Mouse (Mus musculus) right cerebral cortex, postnatal 14 days (tissue): Measurements from ENCODE around the gene Kcnh8.

Experiments
- DNase-seq: peaks from one replicate; pipeline ENCODE4 v3.0.0; 2022

The Kcnh8 gene

GRCm38 (mm10) chr17:52602093-52602780 lies at the start of gene Kcnh8:
Gene Kcnh8 (plus strand): TSS chr17:52602709.
- peak; percentile 24 for DNase-seq

DNA sequence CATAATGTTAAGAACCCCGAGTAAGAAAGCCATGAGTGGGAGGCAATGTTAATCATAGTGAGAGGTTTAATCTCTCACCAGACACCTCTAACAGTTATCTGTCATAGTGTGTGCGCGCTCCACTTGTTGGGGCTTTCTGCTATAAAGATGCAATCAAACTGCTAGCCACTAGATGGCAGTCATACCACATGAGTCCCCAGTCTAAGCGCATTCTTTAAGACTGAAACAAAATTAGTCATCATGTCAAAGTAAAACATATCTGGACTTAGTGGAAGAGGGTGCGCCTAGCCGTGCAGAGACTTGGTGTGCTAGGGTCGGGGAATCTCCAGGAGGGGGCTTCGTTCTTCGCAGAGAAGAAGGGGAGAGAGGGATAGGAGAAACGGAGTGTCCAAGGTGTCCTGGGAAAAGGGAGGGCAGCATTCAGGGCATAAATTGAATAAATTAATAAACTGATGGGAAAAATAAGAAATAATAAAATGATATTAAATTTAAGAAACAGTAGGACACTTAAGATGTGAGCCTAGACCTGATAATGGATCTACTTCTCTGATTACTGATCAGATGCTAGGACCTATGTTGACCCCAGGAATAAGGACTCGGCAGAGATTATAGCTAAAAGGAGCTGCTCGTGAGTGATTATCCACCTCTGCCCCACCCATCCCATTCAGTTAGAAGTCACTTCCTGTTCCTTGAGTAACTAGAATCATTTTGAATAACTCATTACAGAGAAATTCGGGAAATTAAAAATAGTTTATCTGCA lies 42.4 kb upstream of the Kcnh8 start:
- peak; percentile 31 for DNase-seq

- DNase-seq, result no peak
Observed at GRCm38 (mm10) chr17:52565467-52566155, 36.9 kb upstream of the Kcnh8 start.

DNA sequence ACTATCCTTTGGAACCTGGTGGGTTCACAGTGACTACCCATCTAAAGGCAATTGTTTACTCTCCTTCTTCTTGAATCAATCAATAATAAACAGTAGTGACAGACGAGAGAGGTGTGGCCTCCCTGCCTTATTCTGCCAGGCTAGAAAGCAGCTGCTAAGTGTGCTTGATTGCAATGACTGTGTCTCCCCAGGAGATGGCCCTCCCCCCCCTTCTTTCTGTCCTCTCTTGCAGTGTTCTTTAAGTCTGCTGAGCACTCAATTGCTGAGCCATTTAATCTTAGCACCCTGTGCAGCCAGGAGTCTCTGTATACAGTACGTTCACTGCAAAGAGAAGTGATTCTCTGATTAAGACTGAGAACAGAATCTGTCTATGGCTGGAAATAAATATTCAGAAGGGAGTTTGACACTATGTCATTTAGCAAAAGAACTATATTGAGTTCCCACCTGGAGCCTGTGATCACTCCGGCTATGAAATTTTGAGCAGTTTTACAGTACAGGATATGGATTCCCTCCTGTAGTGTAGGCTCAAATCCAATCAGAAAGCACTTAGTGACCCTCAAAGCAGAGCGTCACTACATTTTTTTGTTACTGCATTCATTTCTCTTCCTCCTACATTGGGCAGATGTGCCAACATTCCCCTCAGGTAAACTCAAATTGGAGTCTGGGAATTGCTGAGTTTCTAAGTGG lies 32.8 kb upstream of the Kcnh8 start:
- peak; percentile 8 for DNase-seq

DNA sequence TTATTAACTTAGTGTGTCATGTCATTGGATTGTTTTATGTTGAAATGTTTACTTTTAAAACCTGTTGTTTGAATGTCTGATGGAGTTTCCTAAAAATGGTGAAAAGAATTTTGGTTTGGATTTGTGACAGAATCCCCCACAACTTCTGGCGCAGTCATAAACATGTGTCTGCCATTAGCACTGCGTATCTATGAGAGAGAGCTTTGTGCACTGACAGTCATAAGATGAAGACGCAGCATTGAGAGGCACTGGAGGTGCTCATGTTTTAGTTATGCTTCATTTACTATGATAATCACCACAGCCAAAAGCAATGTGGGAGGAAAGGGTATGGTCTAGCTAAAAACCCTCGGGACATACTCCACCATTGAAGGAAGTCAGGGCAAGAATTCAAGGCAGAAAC lies 30.3 kb upstream of the Kcnh8 start:
- no peak for DNase-seq

DNA sequence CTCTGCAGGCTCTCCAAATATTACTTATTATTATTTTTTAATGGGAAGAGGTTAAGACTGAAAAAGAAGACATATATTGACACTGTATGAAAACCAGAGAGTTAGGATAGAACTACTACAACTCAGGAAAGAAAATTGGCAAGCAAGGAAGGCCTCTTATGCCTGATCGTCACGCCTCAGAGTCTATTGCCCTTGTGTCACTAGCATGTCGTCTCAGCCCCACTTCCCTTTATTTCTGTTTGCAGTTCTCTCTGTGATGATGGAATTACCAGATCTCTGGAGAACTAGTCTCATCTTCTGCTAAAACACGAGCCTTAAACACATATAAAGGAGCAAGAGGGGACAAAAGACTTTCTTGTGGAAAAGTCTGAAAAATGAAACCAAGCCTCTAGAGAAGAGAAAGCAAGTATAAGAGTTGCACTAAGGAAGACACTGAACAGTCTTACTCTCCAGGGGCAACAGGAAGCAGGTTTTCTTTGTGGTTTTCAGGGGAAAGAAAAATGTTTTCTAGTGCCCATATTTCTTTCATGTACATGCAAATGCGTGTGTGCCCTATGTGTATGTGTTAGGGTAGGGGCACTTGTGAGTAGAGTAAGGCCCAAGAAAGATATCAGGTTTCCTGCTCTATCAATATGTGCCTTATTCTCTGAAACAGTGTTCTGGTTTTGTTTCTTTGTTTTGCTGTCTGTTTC lies 10.9 kb upstream of the Kcnh8 start:
- no peak for DNase-seq

- DNase-seq, result no peak
Observed at GRCm38 (mm10) chr17:52599141-52599540, 3.4 kb upstream of the Kcnh8 start.

DNA sequence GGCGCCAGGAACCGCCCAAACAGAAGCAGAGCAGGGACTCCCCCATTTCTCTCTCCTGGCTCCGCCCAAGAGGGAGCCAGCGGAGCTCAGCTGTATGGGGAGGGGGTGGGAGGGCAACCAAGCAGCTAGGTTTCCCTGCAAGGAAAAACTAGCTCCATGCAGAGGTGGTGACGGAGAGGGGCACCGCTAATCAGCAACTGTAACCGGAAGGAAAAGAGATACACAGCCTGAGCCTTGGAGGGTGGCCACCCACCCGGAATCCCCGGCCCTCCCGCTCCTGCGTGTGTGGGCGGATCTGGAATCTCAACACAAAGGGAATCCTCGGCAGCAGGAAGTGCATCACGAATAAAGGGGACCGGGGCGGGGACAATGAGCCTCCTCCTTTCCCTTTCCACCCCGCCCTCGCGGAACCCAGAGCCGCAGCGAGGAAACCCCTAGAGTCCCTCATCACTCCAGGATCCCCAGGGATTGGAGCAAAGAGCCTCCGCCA lies 1.6 kb upstream of the Kcnh8 start:
- DNase-seq, result peak; percentile 65

GRCm38 (mm10) chr17:52602781-52603170 lies 267 bp downstream of the Kcnh8 start:
- no peak for DNase-seq

- DNase-seq, result no peak
Observed at GRCm38 (mm10) chr17:52603411-52603810, 902 bp downstream of the Kcnh8 start.

DNA sequence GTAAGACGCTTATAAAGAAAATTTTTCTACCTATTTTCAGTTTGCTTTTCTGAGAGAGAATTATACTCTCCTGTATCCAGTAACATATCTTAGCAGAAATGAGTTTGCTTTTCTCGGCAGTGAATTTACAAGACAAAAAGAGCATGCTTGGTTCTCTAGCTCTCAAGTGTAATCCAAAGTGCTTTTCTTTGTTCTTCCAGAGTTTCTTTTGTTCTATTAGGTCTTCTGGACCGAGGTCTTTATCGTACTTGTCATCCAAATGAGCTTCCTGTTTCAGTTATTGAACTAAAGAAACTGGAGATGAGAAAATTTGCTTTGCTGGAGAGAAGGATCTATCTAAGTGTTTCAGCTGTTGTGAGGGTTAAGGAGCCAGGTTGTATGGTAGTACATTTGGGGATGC lies 8.9 kb downstream of the Kcnh8 start:
- DNase-seq, result no peak

DNA sequence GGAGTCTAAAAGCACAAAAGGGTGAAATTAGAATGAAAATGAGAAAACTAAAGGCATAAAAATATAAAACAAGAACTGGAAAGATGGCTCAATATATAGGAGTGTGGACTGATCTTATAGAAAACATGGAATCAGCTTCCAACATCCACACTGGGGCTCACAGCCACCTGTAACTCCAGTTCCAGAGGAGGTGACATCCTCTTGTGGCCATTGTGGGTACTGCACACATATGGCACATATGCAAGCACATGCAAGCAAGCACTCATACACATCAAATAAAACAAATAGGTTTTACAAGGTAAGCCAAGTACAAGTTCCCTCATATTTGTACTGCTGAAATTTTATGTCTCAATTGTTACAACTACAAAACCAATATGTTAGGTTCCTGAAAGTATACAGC lies 46.7 kb downstream of the Kcnh8 start:
- DNase-seq, result peak; percentile 4

DNA sequence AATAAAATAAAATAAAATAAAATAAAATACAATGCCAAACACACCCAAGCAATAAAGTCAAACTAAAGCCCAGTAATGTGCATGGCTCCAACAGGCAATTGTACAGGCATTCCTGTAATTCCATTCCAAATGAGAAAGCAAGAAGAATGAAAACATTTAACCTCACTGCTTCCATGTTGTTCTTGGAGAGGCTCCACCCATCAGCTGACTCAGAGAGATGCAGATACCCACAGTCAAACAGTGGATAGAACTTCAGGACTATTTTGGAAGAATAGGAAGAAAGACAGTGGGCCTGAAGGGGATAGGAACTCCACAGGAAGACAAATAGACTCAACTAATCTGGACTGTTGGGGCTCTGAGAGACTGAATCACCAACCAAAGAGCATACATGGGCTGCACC lies 89.5 kb downstream of the Kcnh8 start:
- DNase-seq, result no peak

GRCm38 (mm10) chr17:52701944-52702343 lies 99.4 kb downstream of the Kcnh8 start:
- DNase-seq, result no peak

- DNase-seq, result no peak
Observed at GRCm38 (mm10) chr17:52712319-52712718, 109.8 kb downstream of the Kcnh8 start.

DNA sequence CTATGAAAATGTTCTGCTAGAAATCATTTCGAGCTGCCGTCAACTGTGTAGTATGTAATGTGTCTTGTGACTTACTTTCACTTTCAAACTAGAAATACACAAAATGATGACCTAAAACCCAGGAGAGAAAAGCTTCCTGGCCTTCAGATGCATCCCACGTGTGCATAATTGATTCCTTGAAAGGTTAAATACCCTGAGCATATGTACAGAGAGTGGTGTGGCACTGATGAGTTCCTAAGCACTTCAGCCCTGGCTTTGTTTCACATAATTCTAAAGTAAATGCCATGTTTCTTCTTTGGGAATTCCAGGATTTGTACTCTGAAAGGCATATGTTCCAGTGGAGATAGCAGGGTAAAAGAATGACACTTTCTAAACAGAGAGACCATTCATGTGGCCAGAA lies 119.7 kb downstream of the Kcnh8 start:
- DNase-seq, result no peak

- DNase-seq, result no peak
Observed at GRCm38 (mm10) chr17:52728806-52729205, 126.3 kb downstream of the Kcnh8 start.

DNA sequence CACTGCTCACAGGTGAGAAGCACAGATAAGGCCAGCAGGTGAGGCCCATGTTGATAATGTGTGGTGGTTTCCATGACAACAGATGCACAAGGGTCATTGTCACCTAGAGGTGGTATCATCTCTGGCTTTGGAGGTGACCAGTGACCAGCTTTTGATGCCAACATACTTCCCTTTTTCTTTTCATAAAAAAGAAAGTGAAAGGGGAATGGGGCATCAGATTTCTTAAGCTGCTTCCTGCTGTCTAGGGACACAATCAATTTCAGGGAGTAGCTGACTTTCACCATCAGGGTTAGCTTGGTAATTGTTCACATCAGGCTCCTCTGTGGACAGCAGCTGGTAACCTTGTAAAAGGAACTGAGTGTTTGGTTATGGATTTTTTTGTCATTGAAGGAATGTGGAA lies 135.9 kb downstream of the Kcnh8 start:
- DNase-seq, result no peak

DNA sequence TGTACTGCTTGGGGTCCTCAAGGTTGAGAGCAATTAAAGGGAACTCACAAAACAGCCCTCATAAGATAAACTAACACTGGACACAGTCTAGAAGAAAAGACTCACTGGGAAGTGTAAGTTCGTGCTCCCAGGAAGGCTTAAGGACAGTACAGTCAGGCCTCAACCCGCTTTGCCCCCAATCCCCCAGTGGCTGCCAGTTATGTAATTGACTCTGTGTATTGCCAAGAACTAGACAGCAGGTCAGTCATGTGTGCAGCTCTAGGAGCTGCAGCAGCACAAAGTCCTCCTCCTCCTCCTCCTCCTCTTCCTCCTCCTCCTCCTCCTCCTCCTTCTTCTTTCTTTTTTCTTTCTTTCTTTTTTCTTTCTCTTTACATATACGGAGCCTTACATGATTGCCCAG lies 185.6 kb downstream of the Kcnh8 start:
- DNase-seq, result no peak

DNA sequence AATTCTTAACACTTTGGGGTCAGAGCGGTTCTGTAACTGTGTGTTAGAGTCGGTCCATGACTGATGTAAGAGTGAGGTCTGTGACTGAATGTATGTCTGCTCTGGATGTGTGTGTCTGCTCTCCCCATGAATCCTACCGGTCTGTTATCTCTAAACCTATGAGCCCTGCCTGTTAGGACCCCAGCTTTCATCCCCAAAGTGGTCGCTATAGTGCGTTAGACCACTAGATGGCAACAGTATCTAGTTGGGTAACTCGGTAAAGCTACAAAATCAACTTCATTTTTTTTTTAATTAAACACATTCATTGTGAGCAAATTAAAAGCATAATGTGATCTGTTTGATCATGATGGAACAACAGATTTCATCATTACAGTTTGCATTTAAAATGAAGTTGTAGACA lies 202.0 kb downstream of the Kcnh8 start:
- no peak for DNase-seq

- no peak for DNase-seq
Observed at GRCm38 (mm10) chr17:52810773-52811172, 208.3 kb downstream of the Kcnh8 start.

- no peak for DNase-seq
Observed at GRCm38 (mm10) chr17:52819007-52819406, 216.5 kb downstream of the Kcnh8 start.

DNA sequence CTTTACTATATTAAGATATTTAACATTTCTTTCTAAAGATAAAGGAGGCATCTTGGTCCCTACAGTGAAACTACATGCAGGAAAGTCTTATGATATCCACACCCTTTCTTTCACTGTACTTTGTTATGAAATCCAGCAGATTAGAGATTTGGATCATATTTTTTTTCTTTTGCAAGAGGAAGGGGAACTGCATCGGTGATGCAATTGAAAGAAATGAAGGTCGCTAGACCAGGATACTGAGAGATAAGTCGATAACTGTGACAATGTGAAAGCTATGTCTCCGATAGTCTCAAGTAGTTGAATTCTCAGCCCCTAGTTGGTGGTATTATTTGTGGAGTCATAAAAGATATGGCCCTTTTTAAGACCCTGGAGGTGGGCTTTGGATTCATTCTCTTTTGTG lies 227.2 kb downstream of the Kcnh8 start:
- no peak for DNase-seq
